Mouse (Mus musculus): ENCODE measurements around the gene Lrp6. TPM values are rescaled to one million over a fixed set of nuclear protein-coding genes. Genes with fewer than 3 reads are reported as not detected.

Gene Lrp6
- polyA plus RNA-seq, 1 experiment = 8.4 TPM

GRCm38 (mm10) chr6:134521411-134521810 lies 45.4 kb downstream of the Lrp6 start:
- TF ChIP-seq MAX (IDR thresholded peaks at IDR 0.05; ENCODE audit: low read depth) (no peak), POLR2A (IDR thresholded peaks at IDR 0.05; ENCODE audit: insufficient read length, low read depth) (no peak), USF1 (IDR thresholded peaks at IDR 0.05; ENCODE audit: low read depth) (no peak), E2F4 (IDR thresholded peaks at IDR 0.05; ENCODE audit: insufficient read depth) (no peak)
- Histone ChIP-seq H3K4me3 (no peak overlapping the region), H3K36me3 (ENCODE audit: control insufficient read depth, insufficient read depth) (no peaks in the 10 kb centered on the region), H3K27me3 (ENCODE audit: control insufficient read depth, insufficient read depth, insufficient read length) (no peaks in the 10 kb centered on the region), H3K79me2 (ENCODE audit: control insufficient read depth, insufficient read depth) (peaks cover 68% of the 10 kb centered on the region), H3K4me2 (ENCODE audit: low read depth) (no peak overlapping the region), H3ac (ENCODE audit: control insufficient read depth, insufficient read length) (no peak overlapping the region)

GRCm38 (mm10) chr6:134520821-134521220 lies 45.9 kb downstream of the Lrp6 start:
- Histone ChIP-seq H3ac (ENCODE audit: control insufficient read depth, insufficient read length) (no peak overlapping the region), H3K79me2 (ENCODE audit: control insufficient read depth, insufficient read depth) (peaks cover 68% of the 10 kb centered on the region), H3K27me3 (ENCODE audit: control insufficient read depth, insufficient read depth, insufficient read length) (no peaks in the 10 kb centered on the region), H3K36me3 (ENCODE audit: control insufficient read depth, insufficient read depth) (no peaks in the 10 kb centered on the region), H3K4me3 (no peak overlapping the region), H3K4me2 (ENCODE audit: low read depth) (no peak overlapping the region)
- no peak for TF ChIP-seq TCF3 (IDR thresholded peaks at IDR 0.05; ENCODE audit: insufficient read length, low read depth)
- no peak for TF ChIP-seq TCF12 (IDR thresholded peaks at IDR 0.05; ENCODE audit: insufficient read depth, poor library complexity, severe bottlenecking)
- no peak for TF ChIP-seq MYOG (IDR thresholded peaks at IDR 0.05; ENCODE audit: control insufficient read depth in 1 of 3, insufficient read depth in 1 of 3, insufficient read length in 2 of 3, low read depth in 2 of 3)

DNA sequence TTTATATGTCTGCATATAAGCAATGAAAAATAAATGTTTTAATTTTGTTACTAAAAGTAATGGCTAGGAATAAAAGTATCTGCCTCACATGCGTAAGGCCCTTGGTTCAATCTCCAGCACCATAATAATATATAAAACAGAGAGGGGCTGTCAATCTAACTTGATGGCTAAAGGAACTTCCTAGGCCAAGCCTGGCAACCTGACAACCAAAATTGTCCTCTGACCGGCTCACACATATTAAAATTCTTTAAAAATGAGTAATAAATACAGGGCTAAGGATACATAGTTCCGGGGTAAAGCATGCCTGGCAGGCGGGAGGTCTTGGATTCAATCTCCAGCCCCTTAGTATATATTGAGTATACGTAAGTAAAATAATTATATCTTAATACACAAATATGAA lies 48.3 kb downstream of the Lrp6 start:
- no peaks in the 10 kb centered on the region for H3K27me3 ChIP-seq (ENCODE audit: control insufficient read depth, insufficient read depth, insufficient read length)
- no peak for TF ChIP-seq MYOG (IDR thresholded peaks at IDR 0.05; ENCODE audit: control insufficient read depth in 1 of 3, insufficient read depth in 1 of 3, insufficient read length in 2 of 3, low read depth in 2 of 3)
- no peak for TF ChIP-seq MYOD1 (IDR thresholded peaks at IDR 0.05; ENCODE audit: control insufficient read depth in 1 of 3, insufficient read length in 2 of 3, low read depth in 2 of 3)
- no peak for TF ChIP-seq USF1 (IDR thresholded peaks at IDR 0.05; ENCODE audit: low read depth)
- TF ChIP-seq POLR2A (IDR thresholded peaks at IDR 0.05; ENCODE audit: insufficient read length, low read depth) = no peak
- no peak for TF ChIP-seq POLR2AphosphoS2 (IDR thresholded peaks at IDR 0.05; ENCODE audit: insufficient read length, low read depth)
- TF ChIP-seq CEBPB (IDR thresholded peaks at IDR 0.05; ENCODE audit: insufficient read depth, poor library complexity, severe bottlenecking) = no peak
- no peak for TF ChIP-seq SRF (IDR thresholded peaks at IDR 0.05; ENCODE audit: control insufficient read depth, insufficient read length, low read depth)
- TF ChIP-seq TCF3 (IDR thresholded peaks at IDR 0.05; ENCODE audit: insufficient read length, low read depth) = no peak
- TF ChIP-seq REST (IDR thresholded peaks at IDR 0.05; ENCODE audit: insufficient read depth, insufficient read length) = no peak
- no peak for TF ChIP-seq MAX (IDR thresholded peaks at IDR 0.05; ENCODE audit: low read depth)
- TF ChIP-seq TCF12 (IDR thresholded peaks at IDR 0.05; ENCODE audit: insufficient read depth, poor library complexity, severe bottlenecking) = no peak
- TF ChIP-seq E2F4 (IDR thresholded peaks at IDR 0.05; ENCODE audit: insufficient read depth) = no peak

GRCm38 (mm10) chr6:134517141-134517540 lies 49.6 kb downstream of the Lrp6 start:
- TF ChIP-seq POLR2AphosphoS2 (IDR thresholded peaks at IDR 0.05; ENCODE audit: insufficient read length, low read depth) = no peak
- TF ChIP-seq CEBPB (IDR thresholded peaks at IDR 0.05; ENCODE audit: insufficient read depth, poor library complexity, severe bottlenecking) = no peak
- H3K79me2 ChIP-seq (ENCODE audit: control insufficient read depth, insufficient read depth) = peaks cover 60% of the 10 kb centered on the region
- H3K27me3 ChIP-seq (ENCODE audit: control insufficient read depth, insufficient read depth, insufficient read length) = no peaks in the 10 kb centered on the region
- no peaks in the 10 kb centered on the region for H3K36me3 ChIP-seq (ENCODE audit: control insufficient read depth, insufficient read depth)
- no peak overlapping the region for H3K4me2 ChIP-seq (ENCODE audit: low read depth)
- no peak overlapping the region for H3ac ChIP-seq (ENCODE audit: control insufficient read depth, insufficient read length)
- no peak overlapping the region for H3K4me3 ChIP-seq

More for the DNA sequence above, 48.3 kb downstream of the Lrp6 start:
- peaks cover 54% of the 10 kb centered on the region for H3K79me2 ChIP-seq (ENCODE audit: control insufficient read depth, insufficient read depth)
- no peak overlapping the region for H3K4me2 ChIP-seq (ENCODE audit: low read depth)
- H3K36me3 ChIP-seq (ENCODE audit: control insufficient read depth, insufficient read depth) = no peaks in the 10 kb centered on the region
- H3K4me3 ChIP-seq = no peak overlapping the region
- no peak overlapping the region for H3ac ChIP-seq (ENCODE audit: control insufficient read depth, insufficient read length)

DNA sequence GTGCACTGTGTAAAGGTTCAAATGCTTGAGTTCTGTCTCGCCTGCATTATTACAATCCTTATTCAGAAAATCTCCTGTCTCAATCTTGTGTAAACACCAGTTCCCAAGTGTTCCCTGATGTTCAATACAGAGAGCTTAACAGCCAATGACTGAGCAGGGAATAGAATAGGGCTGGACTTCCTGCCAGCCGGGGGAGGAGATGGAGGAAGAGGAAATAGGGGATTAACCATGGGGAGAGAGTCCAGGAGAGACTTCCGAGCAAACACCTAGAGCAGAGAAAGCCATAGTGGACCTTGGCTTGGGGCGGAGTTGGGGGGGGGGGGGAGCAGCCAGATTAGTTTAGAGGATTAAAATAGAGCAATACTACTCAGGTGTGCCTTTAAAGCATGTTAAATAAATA lies 51.3 kb downstream of the Lrp6 start:
- TF ChIP-seq E2F4 (IDR thresholded peaks at IDR 0.05; ENCODE audit: insufficient read depth) (no peak), MYOG (IDR thresholded peaks at IDR 0.05; ENCODE audit: control insufficient read depth in 1 of 3, insufficient read depth in 1 of 3, insufficient read length in 2 of 3, low read depth in 2 of 3) (no peak), POLR2AphosphoS2 (IDR thresholded peaks at IDR 0.05; ENCODE audit: insufficient read length, low read depth) (no peak), MAX (IDR thresholded peaks at IDR 0.05; ENCODE audit: low read depth) (no peak), MYOD1 (IDR thresholded peaks at IDR 0.05; ENCODE audit: control insufficient read depth in 1 of 3, insufficient read length in 2 of 3, low read depth in 2 of 3) (no peak), SRF (IDR thresholded peaks at IDR 0.05; ENCODE audit: control insufficient read depth, insufficient read length, low read depth) (no peak), TCF12 (IDR thresholded peaks at IDR 0.05; ENCODE audit: insufficient read depth, poor library complexity, severe bottlenecking) (no peak), USF1 (IDR thresholded peaks at IDR 0.05; ENCODE audit: low read depth) (no peak), POLR2A (IDR thresholded peaks at IDR 0.05; ENCODE audit: insufficient read length, low read depth) (no peak), TCF3 (IDR thresholded peaks at IDR 0.05; ENCODE audit: insufficient read length, low read depth) (no peak), CEBPB (IDR thresholded peaks at IDR 0.05; ENCODE audit: insufficient read depth, poor library complexity, severe bottlenecking) (no peak), REST (IDR thresholded peaks at IDR 0.05; ENCODE audit: insufficient read depth, insufficient read length) (no peak)
- Histone ChIP-seq H3K4me2 (ENCODE audit: low read depth) (no peak overlapping the region), H3K36me3 (ENCODE audit: control insufficient read depth, insufficient read depth) (no peaks in the 10 kb centered on the region), H3K27me3 (ENCODE audit: control insufficient read depth, insufficient read depth, insufficient read length) (no peaks in the 10 kb centered on the region), H3K79me2 (ENCODE audit: control insufficient read depth, insufficient read depth) (peaks cover 60% of the 10 kb centered on the region), H3K4me3 (no peak overlapping the region), H3ac (ENCODE audit: control insufficient read depth, insufficient read length) (no peak overlapping the region)

All from myocyte (in vitro differentiated cells).